Mouse (Mus musculus) cerebellum, adult 11 months (tissue): ENCODE data around the gene Dhrs7.
A peak's percentile ranks its signal among the peaks of the same experiment; 100 is the strongest.

ENCODE experiments used
- DNase-seq: peaks from one replicate; pipeline ENCODE4 v3.0.0; 2022

Dhrs7 gene

GRCm38 (mm10) chr12:72654698-72655097 lies 10.0 kb downstream of the Dhrs7 start:
- peak; percentile 55 for DNase-seq

GRCm38 (mm10) chr12:72649611-72650330 lies 14.9 kb downstream of the Dhrs7 start, which contains the start of gene Gm4756:
Gm4756 (minus strand) TSS chr12:72649661.
- DNase-seq: no peak

GRCm38 (mm10) chr12:72648921-72649320 lies 15.8 kb downstream of the Dhrs7 start:
- DNase-seq: no peak

- DNase-seq: no peak
Measured at GRCm38 (mm10) chr12:72638025-72638424, 26.7 kb downstream of the Dhrs7 start.

- DNase-seq: no peak
Measured at GRCm38 (mm10) chr12:72628751-72629150, 36.0 kb downstream of the Dhrs7 start.

- DNase-seq: no peak
Measured at GRCm38 (mm10) chr12:72622853-72623496, 41.7 kb downstream of the Dhrs7 start.

GRCm38 (mm10) chr12:72621441-72621840 lies 43.3 kb downstream of the Dhrs7 start:
- DNase-seq: no peak

GRCm38 (mm10) chr12:72620856-72621255 lies 43.9 kb downstream of the Dhrs7 start:
- no peak for DNase-seq

- DNase-seq: no peak
Measured at GRCm38 (mm10) chr12:72612053-72612452, 52.7 kb downstream of the Dhrs7 start.
